In genomic region chr13:54113819-54114550, GRCm38 (mm10) we compare ENCODE assay signal across 8 mouse cellular contexts. TPM values are rescaled to one million over a fixed set of nuclear protein-coding genes. Genes with fewer than 3 reads are reported as not detected.
A peak's percentile ranks its signal among the peaks of the same experiment; 100 is the strongest.
DNase-seq lines count a peak whose midpoint lies in the region; ATAC-seq and TF ChIP-seq lines count a peak whose summit lies in the region.

No protein-coding gene starts in this region.

- TF ChIP-seq POLR2A in kidney, adult 2 months (IDR thresholded peaks at IDR 0.05; ENCODE audit: low read depth, low read length): no peak

- intact Hi-C loops in gastrocnemius, adult 2 months (cut with DNase I): loop anchor here (1.0 to 5.0 kb wide), 3 partner anchors 114 to 333 kb away; no protein-coding TSS in a partner anchor

- H3K9ac ChIP-seq in limb, embryonic 11.5 days (ENCODE audit: low read length): no peak overlapping the region
- no peak overlapping the region for H3K9ac ChIP-seq in neural tube, embryonic 14.5 days (replicated peaks; ENCODE audit: low read depth, low read length)

- 53% methylated on average over 11 of the region's 11 CpGs for WGBS in kidney, adult 2 months
- WGBS in limb, embryonic 11.5 days: 54% methylated on average over 11 of the region's 11 CpGs
- WGBS in neural tube, embryonic 14.5 days: 58% methylated on average over 11 of the region's 11 CpGs

- DNase-seq in 3T3-L1 (ENCODE audit: low read depth, low spot score) (peak; percentile 82), WW6 (ENCODE audit: low read depth, low spot score) (peak; percentile 62)
- peak; percentile 87 to 90 for DNase-seq in cerebellum, postnatal 25 days
- DNase-seq in gastrocnemius, adult 2 months: peak; percentile 78
- peak; percentile 57 for DNase-seq in kidney, adult 2 months
- peak; percentile 80 for DNase-seq in limb, embryonic 11.5 days (ENCODE audit: low spot score)
- DNase-seq in telencephalon, adult 2 months (ENCODE audit: low read depth, low spot score): peak; percentile 46

- no peak overlapping the region for H3K27ac ChIP-seq in gastrocnemius, adult 2 months
- H3K27ac ChIP-seq in kidney, adult 2 months (ENCODE audit: insufficient read depth, low read depth, low read length): no peak overlapping the region
- H3K27ac ChIP-seq in limb, embryonic 11.5 days (replicated peaks; ENCODE audit: low read depth, low read length): no peak overlapping the region
- H3K27ac ChIP-seq in neural tube, embryonic 14.5 days (ENCODE audit: low read depth, low read length): no peak overlapping the region

- peak; percentile 88 for TF ChIP-seq CTCF in gastrocnemius, adult 2 months (IDR thresholded peaks at IDR 0.05)
- peak; percentile 84 for TF ChIP-seq CTCF in kidney, adult 2 months (conservative IDR thresholded peaks at IDR 0.05; ENCODE audit: insufficient read depth, insufficient read length, low read depth, low read length)

- no peaks in the 10 kb centered on the region for H3K27me3 ChIP-seq in kidney, adult 2 months (replicated peaks; ENCODE audit: control insufficient read depth, insufficient read depth, low read length)
- no peaks in the 10 kb centered on the region for H3K27me3 ChIP-seq in limb, embryonic 11.5 days (ENCODE audit: control insufficient read depth, insufficient read depth, low read length)
- no peaks in the 10 kb centered on the region for H3K27me3 ChIP-seq in neural tube, embryonic 14.5 days (ENCODE audit: control insufficient read depth, insufficient read depth, low read length)

- no peaks in the 10 kb centered on the region for H3K4me1 ChIP-seq in kidney, adult 2 months (ENCODE audit: control insufficient read depth, insufficient read depth, low read length)
- no peaks in the 10 kb centered on the region for H3K4me1 ChIP-seq in limb, embryonic 11.5 days (ENCODE audit: control insufficient read depth, insufficient read depth, low read length)
- no peaks in the 10 kb centered on the region for H3K4me1 ChIP-seq in neural tube, embryonic 14.5 days (ENCODE audit: control insufficient read depth, insufficient read depth, low read length)

- no peak overlapping the region for H3K4me2 ChIP-seq in limb, embryonic 11.5 days (ENCODE audit: low read depth, severe bottlenecking)
- no peak overlapping the region for H3K4me2 ChIP-seq in neural tube, embryonic 14.5 days (ENCODE audit: low read depth, low read length)

- H3K9me3 ChIP-seq in limb, embryonic 11.5 days (ENCODE audit: control insufficient read depth, low read length): no peaks in the 10 kb centered on the region; the same call in 1 of the 2 replicates
- H3K9me3 ChIP-seq in neural tube, embryonic 14.5 days (ENCODE audit: control insufficient read depth, low read length): no peaks in the 10 kb centered on the region; the same call in 1 of the 2 replicates

- H3K36me3 ChIP-seq in kidney, adult 2 months (ENCODE audit: control insufficient read depth, insufficient read depth, low read length): no peaks in the 10 kb centered on the region
- no peaks in the 10 kb centered on the region for H3K36me3 ChIP-seq in limb, embryonic 11.5 days (ENCODE audit: control insufficient read depth, insufficient read depth, low read length)
- H3K36me3 ChIP-seq in neural tube, embryonic 14.5 days (ENCODE audit: control insufficient read depth, insufficient read depth, low read length): no peaks in the 10 kb centered on the region

- no peak for ATAC-seq in limb, embryonic 11.5 days (ENCODE audit: insufficient number of reproducible peaks, low FRiP score, low TSS enrichment, low read depth)
- ATAC-seq in neural tube, embryonic 14.5 days (ENCODE audit: low read depth): peak; percentile 79

- H3K4me3 ChIP-seq in gastrocnemius, adult 2 months: no peak overlapping the region
- no peak overlapping the region for H3K4me3 ChIP-seq in kidney, adult 2 months (ENCODE audit: insufficient read depth, low read depth, low read length)
- H3K4me3 ChIP-seq in limb, embryonic 11.5 days (ENCODE audit: low read depth, low read length): no peak overlapping the region
- no peak overlapping the region for H3K4me3 ChIP-seq in neural tube, embryonic 14.5 days (ENCODE audit: low read depth, low read length)

RNA-seq across cellular contexts. Expression of gene Sfxn1, which starts 42.3 kb away (rescaled TPM):
- 1 to 10 TPM; 1.6 to 2.6 TPM for total RNA-seq in gastrocnemius, adult 2 months (2021)
- 96.4 and 106 TPM in 2 replicates for polyA plus RNA-seq in kidney, adult 2 months (2012; rRNA removed)
- polyA plus RNA-seq in limb, embryonic 11.5 days (2014; fragmentation: Nextera tagmentation; extraction: Ambion mirVana): 66.6 and 70.1 TPM in 2 replicates
- 74.5 and 86.2 TPM in 2 replicates for polyA plus RNA-seq in neural tube, embryonic 14.5 days (2014; fragmentation: Nextera tagmentation; extraction: Ambion mirVana)

RNA-seq across cellular contexts. Expression of gene Drd1, which starts 58.5 kb away (rescaled TPM):
- under 1 TPM in 1 of 2 experiments, not detected in 1; 0.11 TPM for total RNA-seq in gastrocnemius, adult 2 months (2021)
- polyA plus RNA-seq in kidney, adult 2 months (2012; rRNA removed): 0.02 and 0.08 TPM in 2 replicates
- 0.06 TPM in 1 of 2 replicates, not detected in the other for polyA plus RNA-seq in limb, embryonic 11.5 days (2014; fragmentation: Nextera tagmentation; extraction: Ambion mirVana)
- polyA plus RNA-seq in neural tube, embryonic 14.5 days (2014; fragmentation: Nextera tagmentation; extraction: Ambion mirVana): 0.88 and 1.0 TPM in 2 replicates
